Mouse (Mus musculus) stomach, embryonic 16.5 days (tissue): Measurements from ENCODE around the gene Med11. TPM values are rescaled to one million over a fixed set of nuclear protein-coding genes. Genes with fewer than 3 reads are reported as not detected.

ENCODE experiments used
- microRNA-seq: library from miRNA; unstranded; fragments of <30 nt; microRNA quantifications from one replicate; pipeline ENCODE4, GENCODE M21; 2016
- polyA plus RNA-seq: library from polyadenylated mRNA; unstranded; fragments of >200 nt; fragmentation: Nextera tagmentation; extraction: Ambion mirVana; gene quantifications from 2 replicates; pipeline ENCODE4 v1.2.1, GENCODE M21; 2015

Med11 gene
- polyA plus RNA-seq, 1 experiment from 2014 or later, result 37.9 TPM

Small RNAs within 50 kb of the gene (microRNA-seq; reads per million reads assigned to microRNA genes)
- not detected for gene Mir7115

Other genes with a start within 250 kb of the Med11 start
- gene Slc16a11, start 239.2 kb upstream of the Med11 start, polyA plus RNA-seq, result 1.5 and 1.9 TPM in 2 replicates
- gene Slc16a13, start 230.9 kb upstream of the Med11 start, polyA plus RNA-seq, result 9.4 and 10.5 TPM in 2 replicates
- 12.1 and 13.9 TPM in 2 replicates for gene Bcl6b, start 222.1 kb upstream of the Med11 start, polyA plus RNA-seq
- 119 and 132 TPM in 2 replicates for gene 0610010K14Rik, start 214.0 kb upstream of the Med11 start, polyA plus RNA-seq
- 9.6 and 10.2 TPM in 2 replicates for gene Gm21988, start 212.1 kb upstream of the Med11 start, polyA plus RNA-seq
- 207 and 226 TPM in 2 replicates for gene Rnasek, start 212.1 kb upstream of the Med11 start, polyA plus RNA-seq
- 17.8 and 21.0 TPM in 2 replicates for gene Alox12, start 196.6 kb upstream of the Med11 start, polyA plus RNA-seq
- not detected in 2 replicates for gene Alox12e, start 129.3 kb upstream of the Med11 start, polyA plus RNA-seq
- gene Alox15, start 99.9 kb upstream of the Med11 start, polyA plus RNA-seq, result 12.7 and 19.7 TPM in 2 replicates
- gene Pelp1, start 41.9 kb upstream of the Med11 start, polyA plus RNA-seq, result 32.0 and 32.2 TPM in 2 replicates
- 14.7 and 14.8 TPM in 2 replicates for gene Arrb2, start 19.3 kb upstream of the Med11 start, polyA plus RNA-seq
- gene Zmynd15, start 7.5 kb downstream of the Med11 start, polyA plus RNA-seq, result 0.45 and 0.97 TPM in 2 replicates
- gene Cxcl16, start 8.1 kb downstream of the Med11 start, polyA plus RNA-seq, result 9.0 and 10.5 TPM in 2 replicates
- gene Tm4sf5, start 53.3 kb downstream of the Med11 start, polyA plus RNA-seq, result 58.3 and 60.0 TPM in 2 replicates
- 0.36 and 0.92 TPM in 2 replicates for gene Vmo1, start 62.7 kb downstream of the Med11 start, polyA plus RNA-seq
- gene Gltpd2, start 67.3 kb downstream of the Med11 start, polyA plus RNA-seq, result 1.9 and 2.0 TPM in 2 replicates
- 614 and 657 TPM in 2 replicates for gene Psmb6, start 73.4 kb downstream of the Med11 start, polyA plus RNA-seq
- gene Gm40193, start 81.0 kb downstream of the Med11 start, polyA plus RNA-seq, result not detected in 2 replicates
- gene Pld2, start 88.1 kb downstream of the Med11 start, polyA plus RNA-seq, result 17.8 and 21.5 TPM in 2 replicates
- 12.5 and 13.0 TPM in 2 replicates for gene Mink1, start 111.0 kb downstream of the Med11 start, polyA plus RNA-seq
- not detected in 2 replicates for gene 4930544D05Rik, start 163.9 kb downstream of the Med11 start, polyA plus RNA-seq
- gene Chrne, start 167.3 kb downstream of the Med11 start, polyA plus RNA-seq, result 0.37 TPM in 1 of 2 replicates, not detected in the other
- gene Gp1ba, start 187.2 kb downstream of the Med11 start, polyA plus RNA-seq, result 0.16 and 0.19 TPM in 2 replicates
- 104 and 111 TPM in 2 replicates for gene Rnf167, start 195.3 kb downstream of the Med11 start, polyA plus RNA-seq
- gene Slc25a11, start 195.6 kb downstream of the Med11 start, polyA plus RNA-seq, result 163 and 169 TPM in 2 replicates
- gene Pfn1, start 202.7 kb downstream of the Med11 start, polyA plus RNA-seq, result 1,820 and 1,821 TPM in 2 replicates
- 19.3 and 126 TPM in 2 replicates for gene Eno3, start 205.3 kb downstream of the Med11 start, polyA plus RNA-seq
- 148 and 149 TPM in 2 replicates for gene Spag7, start 217.5 kb downstream of the Med11 start, polyA plus RNA-seq
- gene Camta2, start 236.2 kb downstream of the Med11 start, polyA plus RNA-seq, result 14.2 and 15.8 TPM in 2 replicates
- 1.3 and 1.5 TPM in 2 replicates for gene Inca1, start 248.2 kb downstream of the Med11 start, polyA plus RNA-seq
- gene Kif1c, start 248.6 kb downstream of the Med11 start, polyA plus RNA-seq, result 2.6 and 3.0 TPM in 2 replicates